Mouse (Mus musculus) neural tube, embryonic 12.5 days (tissue): Measurements from ENCODE around the gene Pappa. TPM values are rescaled to one million over a fixed set of nuclear protein-coding genes. Genes with fewer than 3 reads are reported as not detected.

Experiments used
- ATAC-seq: fragments of 200-750 bp; cut with Nextera tagmentation; 2 replicates; pipeline ENCODE4 v1.8.0; 2017; ENCODE audit warnings: low read depth, mild to moderate bottlenecking, moderate TSS enrichment, moderate library complexity; ENCODE audit not compliant: low FRiP score
- H3K27ac ChIP-seq: fragments of 300-500 bp; sonication (generic); 2 replicates; pipeline ENCODE4 v1.5.1; 2016
- H3K27me3 ChIP-seq: fragments of 300-500 bp; sonication (generic); replicated peaks from 2 replicates; pipeline ENCODE4 v1.6.1; 2016; ENCODE audit warnings: mild to moderate bottlenecking
- H3K36me3 ChIP-seq: fragments of 300-500 bp; sonication (generic); 2 replicates; pipeline ENCODE4 v1.6.1; 2016; ENCODE audit warnings: mild to moderate bottlenecking
- H3K4me1 ChIP-seq: fragments of 300-500 bp; sonication (generic); 2 replicates; pipeline ENCODE4 v1.6.1; 2016
- H3K4me2 ChIP-seq: fragments of 300-500 bp; sonication (generic); replicated peaks from 2 replicates; pipeline ENCODE4 v1.6.1; 2016; ENCODE audit warnings: mild to moderate bottlenecking
- H3K4me3 ChIP-seq: fragments of 300-500 bp; sonication (generic); 2 replicates; pipeline ENCODE4 v1.5.1; 2016
- H3K9ac ChIP-seq: fragments of 300-500 bp; sonication (generic); 2 replicates; pipeline ENCODE4 v1.6.1; 2016; ENCODE audit warnings: mild to moderate bottlenecking
- H3K9me3 ChIP-seq: fragments of 300-500 bp; sonication (generic); 2 replicates; pipeline ENCODE4 v1.6.1; 2016; ENCODE audit warnings: mild to moderate bottlenecking
- WGBS: fragments of 180-500 bp; shearing (Covaris S2); methylation state at CpG from one replicate; pipeline ENCODE4 v1.1.7; 2016; 5-methylcytosine and 5-hydroxymethylcytosine counted together
- polyA plus RNA-seq: library from polyadenylated mRNA; unstranded; fragments of >200 nt; fragmentation: Nextera tagmentation; extraction: Ambion mirVana; gene quantifications from 2 replicates; pipeline ENCODE4 v1.2.1, GENCODE M21; 2016

Gene Pappa
- polyA plus RNA-seq, 1 experiment from 2014 or later: 0.82 TPM

DNA sequence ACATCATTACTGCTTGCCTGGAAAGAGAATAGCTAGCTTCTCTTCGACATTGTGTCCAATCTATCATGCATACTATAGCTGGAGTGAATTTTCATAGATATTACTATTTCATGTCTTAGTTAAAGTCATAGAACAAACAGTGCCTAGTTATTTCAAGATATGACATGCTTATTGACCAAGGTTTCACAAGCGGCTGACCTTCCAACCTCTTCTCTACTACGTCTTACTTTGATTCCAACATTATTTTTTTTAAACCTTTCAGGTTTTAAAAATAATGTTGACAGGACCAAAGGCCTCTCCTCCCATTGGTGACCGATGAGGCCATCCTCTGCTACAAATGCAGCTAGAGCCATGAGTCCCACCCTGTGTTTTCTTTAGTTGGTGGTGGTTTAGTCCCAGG is 255.5 kb downstream of the Pappa start:
- no peak for ATAC-seq
- H3K27ac ChIP-seq: no peak overlapping the region
- H3K9ac ChIP-seq: no peak overlapping the region
- no peak overlapping the region for H3K4me2 ChIP-seq
- no peaks in the 10 kb centered on the region for H3K4me1 ChIP-seq
- no peaks in the 10 kb centered on the region for H3K36me3 ChIP-seq
- H3K9me3 ChIP-seq: no peaks in the 10 kb centered on the region
- H3K4me3 ChIP-seq: no peak overlapping the region
- WGBS: 91% methylated on average over 4 of the region's 4 CpGs
- H3K27me3 ChIP-seq: no peaks in the 10 kb centered on the region

GRCm38 (mm10) chr4:65383070-65383469 is 259.1 kb downstream of the Pappa start:
- H3K9me3 ChIP-seq: no peaks in the 10 kb centered on the region
- H3K4me3 ChIP-seq: no peak overlapping the region
- H3K4me1 ChIP-seq: no peaks in the 10 kb centered on the region
- H3K27me3 ChIP-seq: no peaks in the 10 kb centered on the region
- no peak overlapping the region for H3K9ac ChIP-seq
- H3K4me2 ChIP-seq: no peak overlapping the region
- no peaks in the 10 kb centered on the region for H3K36me3 ChIP-seq
- no peak overlapping the region for H3K27ac ChIP-seq
- 75% methylated on average over 4 of the region's 4 CpGs for WGBS
- ATAC-seq: no peak

DNA sequence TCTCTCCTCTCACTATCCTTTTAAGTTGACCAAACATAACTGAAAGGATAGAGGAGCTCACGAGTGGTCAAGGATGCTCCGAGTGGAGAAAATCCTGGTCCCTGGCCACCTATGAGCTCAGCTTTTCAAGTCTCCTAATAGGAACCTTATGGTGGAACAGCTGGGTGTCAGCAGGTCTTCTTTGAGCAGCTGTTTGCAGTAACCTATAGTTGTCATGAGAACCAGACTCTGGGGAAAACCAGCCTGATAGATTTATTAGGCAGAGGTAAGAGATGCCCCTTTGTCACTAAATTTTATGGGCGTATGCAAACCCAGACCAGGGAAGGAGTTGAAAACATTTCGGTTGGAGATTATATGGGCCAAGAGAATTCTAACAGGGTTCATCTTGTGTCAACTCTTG is 267.0 kb downstream of the Pappa start:
- WGBS: 42% methylated on average over 4 of the region's 4 CpGs
- Histone ChIP-seq H3K27ac (no peak overlapping the region), H3K9ac (no peak overlapping the region), H3K9me3 (no peaks in the 10 kb centered on the region), H3K36me3 (no peaks in the 10 kb centered on the region), H3K4me1 (no peaks in the 10 kb centered on the region), H3K27me3 (no peaks in the 10 kb centered on the region), H3K4me3 (no peak overlapping the region), H3K4me2 (no peak overlapping the region)
- ATAC-seq: no peak

- WGBS: 72% methylated on average over 3 of the region's 3 CpGs
- Histone ChIP-seq H3K36me3 (no peaks in the 10 kb centered on the region), H3K9ac (no peak overlapping the region), H3K4me3 (no peak overlapping the region), H3K27ac (no peak overlapping the region), H3K27me3 (no peaks in the 10 kb centered on the region), H3K9me3 (no peaks in the 10 kb centered on the region), H3K4me2 (no peak overlapping the region), H3K4me1 (no peaks in the 10 kb centered on the region)
- no peak for ATAC-seq
Measured at GRCm38 (mm10) chr4:65396806-65397205, 272.8 kb downstream of the Pappa start.

GRCm38 (mm10) chr4:65399457-65399856 is 275.5 kb downstream of the Pappa start:
- no peak overlapping the region for H3K4me3 ChIP-seq
- H3K27me3 ChIP-seq: no peaks in the 10 kb centered on the region
- no peaks in the 10 kb centered on the region for H3K9me3 ChIP-seq
- no peaks in the 10 kb centered on the region for H3K4me1 ChIP-seq
- ATAC-seq: no peak
- WGBS: 98% methylated on average over 4 of the region's 4 CpGs
- H3K36me3 ChIP-seq: no peaks in the 10 kb centered on the region
- H3K4me2 ChIP-seq: no peak overlapping the region
- H3K27ac ChIP-seq: no peak overlapping the region
- H3K9ac ChIP-seq: no peak overlapping the region

DNA sequence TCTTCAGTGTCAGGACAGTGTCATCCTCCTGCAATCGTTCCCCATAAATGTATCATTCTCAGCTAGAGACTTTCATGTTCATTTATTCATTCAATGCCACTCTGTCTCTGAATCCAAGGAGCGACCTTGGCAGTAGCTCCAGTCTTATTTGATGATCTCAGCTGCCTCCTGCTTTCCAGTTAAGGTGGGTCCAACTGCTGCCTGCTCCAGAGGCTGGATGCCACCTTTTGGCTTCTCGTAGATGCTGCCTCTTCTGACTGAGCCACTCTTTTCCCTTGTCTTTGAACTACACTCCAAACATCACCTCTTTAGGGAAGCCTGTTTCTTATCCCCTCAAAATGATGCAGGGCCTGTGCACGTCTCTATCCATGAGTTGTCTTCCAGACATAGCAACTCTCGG is 278.3 kb downstream of the Pappa start:
- H3K4me3 ChIP-seq: no peak overlapping the region
- H3K27me3 ChIP-seq: no peaks in the 10 kb centered on the region
- no peaks in the 10 kb centered on the region for H3K4me1 ChIP-seq
- H3K27ac ChIP-seq: no peak overlapping the region
- no peaks in the 10 kb centered on the region for H3K36me3 ChIP-seq
- no peak overlapping the region for H3K9ac ChIP-seq
- ATAC-seq: no peak
- H3K9me3 ChIP-seq: no peaks in the 10 kb centered on the region
- WGBS: 82% methylated on average over 5 of the region's 5 CpGs
- no peak overlapping the region for H3K4me2 ChIP-seq

GRCm38 (mm10) chr4:65402836-65403634 is 279.1 kb downstream of the Pappa start:
- Histone ChIP-seq H3K36me3 (no peaks in the 10 kb centered on the region), H3K9ac (no peak overlapping the region), H3K27ac (no peak overlapping the region), H3K4me3 (no peak overlapping the region), H3K4me2 (no peak overlapping the region), H3K9me3 (no peaks in the 10 kb centered on the region), H3K27me3 (no peaks in the 10 kb centered on the region), H3K4me1 (no peaks in the 10 kb centered on the region)
- ATAC-seq: no peak
- WGBS: 69% methylated on average over 6 of the region's 6 CpGs
